Mouse (Mus musculus) CD8-positive naive resting alpha-beta T cell, adult 57 days (primary cell): Measurements from ENCODE around the gene Dock11. TPM values are rescaled to one million over a fixed set of nuclear protein-coding genes. Genes with fewer than 3 reads are reported as not detected.

ENCODE experiments used
- total RNA-seq: library from RNA; stranded (reverse); gene quantifications from one replicate; pipeline ENCODE4 v1.2.4, GENCODE M21; 2023

Dock11 gene
- 136 TPM for total RNA-seq

DNA sequence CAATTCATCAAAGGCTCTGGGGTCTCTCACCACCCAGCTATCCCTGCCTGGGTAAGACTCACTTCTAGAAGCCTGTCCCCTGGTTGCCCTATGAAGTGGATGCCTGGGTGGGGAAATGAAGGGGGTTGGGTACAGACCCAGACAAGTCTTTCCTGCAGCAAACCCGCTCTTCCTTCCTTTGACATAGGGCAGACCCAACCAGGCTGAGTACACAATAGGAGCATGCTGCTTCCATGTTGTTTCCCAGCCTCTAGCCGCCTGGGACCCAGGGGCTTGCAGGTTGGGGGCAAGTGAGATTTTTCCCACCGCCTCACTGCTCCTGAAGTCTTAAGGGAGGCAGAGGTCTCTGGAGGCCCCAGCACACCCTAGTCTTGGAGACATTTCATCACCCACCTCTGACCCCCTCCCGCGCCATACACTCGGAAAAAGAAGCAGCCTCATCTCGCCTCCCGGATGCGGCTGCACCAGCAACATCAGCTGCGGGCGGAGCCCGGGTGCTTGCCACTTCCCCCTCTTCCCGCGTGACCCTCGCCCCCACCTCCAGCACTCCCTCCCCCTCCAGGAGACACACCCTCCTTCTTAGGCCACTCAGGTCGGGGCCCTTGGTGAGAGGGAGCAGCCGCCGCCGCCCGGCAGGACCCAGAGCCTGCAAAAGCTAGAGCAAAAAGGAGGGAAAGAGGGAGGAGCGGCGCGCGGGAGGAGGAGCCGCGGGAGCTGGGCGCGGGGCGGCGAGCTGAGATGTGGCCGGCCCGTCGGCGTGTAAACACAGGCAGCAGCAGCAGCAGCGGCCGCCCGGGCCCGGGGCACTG, at the start of gene Dock11:
Gene Dock11, plus strand, starts transcription at position 746 of the 809 bp plus-strand sequence.

DNA sequence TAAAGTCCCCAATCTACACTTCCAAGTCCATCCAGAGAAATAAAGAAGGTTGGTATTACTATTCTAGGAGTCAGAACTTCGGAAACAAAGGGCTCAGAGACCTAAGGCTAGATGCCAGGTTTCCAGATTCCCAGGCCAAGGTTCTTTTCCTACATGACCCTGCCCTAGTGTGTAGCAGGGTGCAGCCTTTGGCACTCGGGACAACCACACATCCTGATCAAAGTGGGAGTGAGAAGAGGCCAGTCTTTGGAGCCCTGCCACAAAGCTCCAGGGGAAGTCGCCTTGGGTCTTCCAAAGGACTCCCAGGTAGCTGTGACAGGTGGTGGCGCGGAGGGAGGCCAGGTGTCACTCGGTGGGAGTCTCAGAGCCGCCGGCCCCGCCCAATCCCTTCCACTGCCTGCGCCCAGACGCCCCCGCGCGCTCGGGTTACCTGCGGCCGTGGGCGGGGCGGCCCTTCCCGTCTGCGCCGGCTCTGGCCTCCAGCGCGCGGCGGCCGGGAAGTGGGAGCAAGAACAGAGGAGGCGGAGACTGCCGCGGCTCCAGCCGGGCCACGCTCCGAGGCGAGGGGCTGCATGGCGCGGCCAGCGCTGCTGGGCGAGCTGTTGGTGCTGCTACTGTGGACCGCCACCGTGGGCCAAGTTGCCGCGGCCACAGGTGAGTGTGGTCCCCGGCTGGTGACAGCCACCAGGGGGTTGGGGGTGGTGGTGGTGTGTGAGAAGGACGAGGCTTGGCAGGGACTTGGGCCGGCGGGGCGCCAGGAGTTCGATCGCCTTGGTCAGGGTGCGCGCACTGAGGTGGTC, 223.2 kb downstream of the Dock11 start, which contains the start of gene Il13ra1:
Gene Il13ra1, plus strand, starts transcription at position 489 of the 800 bp plus-strand sequence.

Other genes with a start within 250 kb of the Dock11 start
- 0.58 TPM for gene Il13ra1, start 223.3 kb downstream of the Dock11 start, total RNA-seq